Mouse (Mus musculus) activated CD4-positive, CD25-positive, alpha-beta regulatory T cell, adult 4 months (primary cell): ENCODE data around the gene Oit1. TPM values are rescaled to one million over a fixed set of nuclear protein-coding genes. Genes with fewer than 3 reads are reported as not detected.

Experiments used
- polyA plus RNA-seq, 2 experiments: library from polyadenylated mRNA; unstranded; fragments of 100-300 nt; shearing (Covaris generic); gene quantifications; one replicate each; pipeline ENCODE4 v1.2.1; 2017

Gene Oit1
- polyA plus RNA-seq, 2 experiments from 2014 or later: not detected

Other genes with a start within 250 kb of the Oit1 start
- gene Pdhb, start 205.7 kb downstream of the Oit1 start, polyA plus RNA-seq: 100 to 1,000 TPM; 117 to 121 TPM
- gene Kctd6, start 164.6 kb downstream of the Oit1 start, polyA plus RNA-seq: 1 to 10 TPM; 3.2 to 4.5 TPM
- gene Acox2, start 119.4 kb downstream of the Oit1 start, polyA plus RNA-seq: not detected
- not detected for gene Fam107a, start 60.7 kb downstream of the Oit1 start, polyA plus RNA-seq